Mouse (Mus musculus) liver, adult 2 months (tissue): ENCODE measurements around the gene Sgf29. TPM values are rescaled to one million over a fixed set of nuclear protein-coding genes. Genes with fewer than 3 reads are reported as not detected.
"Not testable (repeated sequence)": the region's sequence is repeated elsewhere in the genome, so short reads cannot be mapped to it uniquely, and the experiment has no call there.

Experiments used
- DNase-seq: peaks from one replicate; pipeline ENCODE4 v3.0.0-alpha.2; 2011; ENCODE audit warnings: low read depth, low spot score; ENCODE audit errors: extremely low read depth
- H3K27ac ChIP-seq: fragments of 200-500 bp; replicated peaks from 2 replicates; pipeline ENCODE4 v1.5.1; 2012; ENCODE audit warnings: low read depth, mild to moderate bottlenecking, control low read depth, inconsistent platforms, low read length; ENCODE audit not compliant: insufficient read depth
- H3K27me3 ChIP-seq: fragments of 200-500 bp; 2 replicates; pipeline ENCODE4 v1.6.1; 2012; ENCODE audit warnings: mild to moderate bottlenecking, moderate library complexity, low read length, inconsistent platforms; ENCODE audit not compliant: control insufficient read depth, insufficient read depth
- H3K36me3 ChIP-seq: fragments of 200-500 bp; 2 replicates; pipeline ENCODE4 v1.6.1; 2012; ENCODE audit warnings: low read length, inconsistent platforms; ENCODE audit not compliant: control insufficient read depth, insufficient read depth
- H3K4me1 ChIP-seq: fragments of 200-500 bp; 2 replicates; pipeline ENCODE4 v1.6.1; 2011; ENCODE audit warnings: low read length; ENCODE audit not compliant: control insufficient read depth, insufficient read depth
- H3K4me3 ChIP-seq: fragments of 200-500 bp; 2 replicates; pipeline ENCODE4 v1.5.1; 2011; ENCODE audit warnings: low read depth, mild to moderate bottlenecking, control low read depth, low read length, moderate library complexity; ENCODE audit not compliant: insufficient read depth
- H3K79me2 ChIP-seq: fragments of 200-500 bp; 2 replicates; pipeline ENCODE4 v1.6.1; 2012; ENCODE audit warnings: inconsistent platforms, mild to moderate bottlenecking, low read length, moderate library complexity; ENCODE audit not compliant: control insufficient read depth, insufficient read depth
- H3K9ac ChIP-seq: fragments of 200-500 bp; 2 replicates; pipeline ENCODE4 v1.6.1; 2012; ENCODE audit warnings: low read depth, mild to moderate bottlenecking, control low read depth, inconsistent platforms, low read length
- CTCF ChIP-seq: fragments of 200-500 bp; IDR thresholded peaks from 2 replicates; pipeline ENCODE4 v1.5.1; 2011; ENCODE audit warnings: low read depth, low read length, control low read depth
- POLR2A ChIP-seq: fragments of 200-500 bp; IDR thresholded peaks from 2 replicates; pipeline ENCODE4 v1.6.1; 2011; ENCODE audit warnings: low read length, control low read depth; ENCODE audit not compliant: insufficient read depth; ENCODE audit errors: extremely low read depth
- WGBS: fragments of 180-500 bp; shearing (Covaris S2); methylation state at CpG from one replicate; pipeline ENCODE4 v1.1.7; 2018; 5-methylcytosine and 5-hydroxymethylcytosine counted together
- polyA plus RNA-seq: library from polyadenylated mRNA; depleted of rRNA; stranded (reverse); fragments of >200 nt; gene quantifications from 2 replicates; pipeline ENCODE4 v1.2.3, GENCODE M21; 2012
- total RNA-seq: library from RNA; depleted of rRNA; stranded (reverse); fragments of >200 nt; gene quantifications from 2 replicates; pipeline ENCODE4 v1.2.3, GENCODE M21; 2014

Gene Sgf29
- total and polyA plus RNA-seq, 2 experiments = 7.7 to 54.2 TPM

- no peak for DNase-seq
- TF ChIP-seq POLR2A (no peak), CTCF (no peak)
- H3K36me3 ChIP-seq = no peaks in the 10 kb centered on the region
- WGBS = 96% methylated on average over 2 of the region's 2 CpGs
- H3K4me3 ChIP-seq = no peak overlapping the region
- no peaks in the 10 kb centered on the region for H3K79me2 ChIP-seq
- no peaks in the 10 kb centered on the region for H3K27me3 ChIP-seq
- no peak overlapping the region for H3K9ac ChIP-seq
- H3K4me1 ChIP-seq = peaks cover 3% of the 10 kb centered on the region
- H3K27ac ChIP-seq = no peak overlapping the region
Observed at GRCm38 (mm10) chr7:126632478-126632877, 16.6 kb upstream of the Sgf29 start.

GRCm38 (mm10) chr7:126635375-126635774, 13.7 kb upstream of the Sgf29 start:
- H3K27me3 ChIP-seq = no peaks in the 10 kb centered on the region
- no peak for DNase-seq
- peaks cover 3% of the 10 kb centered on the region for H3K4me1 ChIP-seq
- H3K4me3 ChIP-seq = no peak overlapping the region
- no peak for TF ChIP-seq POLR2A
- TF ChIP-seq CTCF = no peak
- no peak overlapping the region for H3K9ac ChIP-seq
- no peaks in the 10 kb centered on the region for H3K79me2 ChIP-seq
- no peaks in the 10 kb centered on the region for H3K36me3 ChIP-seq
- no peak overlapping the region for H3K27ac ChIP-seq

GRCm38 (mm10) chr7:126636733-126637520, 12.2 kb upstream of the Sgf29 start:
- TF ChIP-seq POLR2A = no peak
- peak; percentile 59; the same call in 1 of the 2 replicates for TF ChIP-seq CTCF
- Histone ChIP-seq H3K36me3 (no peaks in the 10 kb centered on the region), H3K4me1 (peaks cover 3% of the 10 kb centered on the region), H3K27me3 (no peaks in the 10 kb centered on the region), H3K9ac (no peak overlapping the region), H3K27ac (no peak overlapping the region), H3K79me2 (no peaks in the 10 kb centered on the region), H3K4me3 (no peak overlapping the region)
- DNase-seq = peak; percentile 75
- 17% methylated on average over 4 of the region's 4 CpGs for WGBS

- no peaks in the 10 kb centered on the region for H3K36me3 ChIP-seq
- H3K4me3 ChIP-seq = no peak overlapping the region
- H3K27ac ChIP-seq = no peak overlapping the region
- H3K9ac ChIP-seq = no peak overlapping the region
- no peaks in the 10 kb centered on the region; the same call in 1 of the 2 replicates for H3K4me1 ChIP-seq
- H3K79me2 ChIP-seq = no peaks in the 10 kb centered on the region
- TF ChIP-seq POLR2A (no peak), CTCF (no peak)
- peak; percentile 56 for DNase-seq
- no peaks in the 10 kb centered on the region for H3K27me3 ChIP-seq
- WGBS = 27% methylated on average over 5 of the region's 5 CpGs
Observed at GRCm38 (mm10) chr7:126642545-126643243, 6.4 kb upstream of the Sgf29 start.

- 7% methylated on average over 3 of the region's 3 CpGs for WGBS
- not testable (repeated sequence) for H3K27me3 ChIP-seq, H3K27ac ChIP-seq, H3K36me3 ChIP-seq, H3K4me3 ChIP-seq, H3K79me2 ChIP-seq, H3K9ac ChIP-seq, H3K4me1 ChIP-seq
- peak; percentile 63 for DNase-seq
- TF ChIP-seq CTCF = peak; percentile 50
Observed at GRCm38 (mm10) chr7:126643244-126643617, 5.9 kb upstream of the Sgf29 start.

- no peaks in the 10 kb centered on the region for H3K36me3 ChIP-seq
- H3K4me3 ChIP-seq = no peak overlapping the region
- TF ChIP-seq POLR2A = no peak
- no peak for TF ChIP-seq CTCF
- no peak overlapping the region for H3K9ac ChIP-seq
- no peaks in the 10 kb centered on the region for H3K27me3 ChIP-seq
- H3K79me2 ChIP-seq = no peaks in the 10 kb centered on the region
- H3K27ac ChIP-seq = no peak overlapping the region
- 62% methylated on average over 3 of the region's 3 CpGs for WGBS
- no peak for DNase-seq
- peaks cover 2% of the 10 kb centered on the region; the same call in 1 of the 2 replicates for H3K4me1 ChIP-seq
Observed at GRCm38 (mm10) chr7:126644345-126644744, 4.8 kb upstream of the Sgf29 start.
